Mouse (Mus musculus) heart, embryonic 12.5 days (tissue): Measurements from ENCODE around the gene Slc22a29. TPM values are rescaled to one million over a fixed set of nuclear protein-coding genes. Genes with fewer than 3 reads are reported as not detected.

Source experiments
- polyA plus RNA-seq: library from polyadenylated mRNA; unstranded; fragments of >200 nt; fragmentation: Nextera tagmentation; extraction: Ambion mirVana; gene quantifications from 2 replicates; pipeline ENCODE4 v1.2.1, GENCODE M21; 2016

The Slc22a29 gene
- polyA plus RNA-seq, 1 experiment from 2014 or later: not detected

Other genes with a start within 250 kb of the Slc22a29 start
- not detected in 2 replicates for gene Slc22a28, start 86.9 kb downstream of the Slc22a29 start, polyA plus RNA-seq
- not detected in 2 replicates for gene Slc22a30, start 186.2 kb upstream of the Slc22a29 start, polyA plus RNA-seq